Mouse (Mus musculus): ENCODE results near the gene Samsn1.

Gene Samsn1

GRCm38 (mm10) chr16:75933357-75933756 is 88.7 kb downstream of the Samsn1 start:
- no peak for DNase-seq (ENCODE audit: low spot score)

DNA sequence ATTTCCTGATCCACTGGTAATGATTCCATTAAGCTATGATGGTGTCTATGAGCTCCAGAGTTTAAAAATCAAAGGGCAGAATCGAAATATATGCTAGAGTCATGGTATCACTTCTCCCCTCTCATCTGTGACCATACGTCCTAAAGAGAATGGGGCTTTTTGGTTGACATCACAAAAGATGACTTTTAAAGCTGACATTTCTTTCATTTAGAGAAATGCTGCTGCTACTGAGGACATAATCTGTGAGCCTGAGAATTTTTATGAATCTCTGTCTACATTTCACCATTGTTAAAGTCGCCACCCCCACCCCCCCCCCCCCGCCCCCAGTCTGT is 91.9 kb downstream of the Samsn1 start:
- no peak for DNase-seq (ENCODE audit: low spot score)

- no peak for DNase-seq (ENCODE audit: low spot score)
These were observed 92.4 kb downstream of the Samsn1 start for GRCm38 (mm10) chr16:75929536-75930221.

DNA sequence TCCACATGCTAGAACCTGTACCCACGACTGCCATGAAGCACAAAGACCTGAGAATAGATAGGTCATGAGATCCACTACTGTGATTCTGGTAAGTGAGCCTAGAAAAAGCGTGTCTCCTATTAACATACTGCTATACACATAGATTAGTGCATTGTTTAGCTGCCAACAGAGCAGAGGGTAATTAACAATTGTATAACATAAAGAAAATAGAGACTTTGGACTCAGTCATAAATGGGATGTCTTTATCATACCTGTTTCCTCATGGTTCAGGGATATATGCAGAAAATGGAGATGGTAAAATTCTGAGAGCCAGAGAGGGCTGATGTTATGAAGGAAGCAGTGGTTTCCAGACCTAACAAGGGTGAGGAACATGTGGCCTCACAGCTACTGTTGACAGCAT is 95.6 kb downstream of the Samsn1 start:
- no peak for DNase-seq (ENCODE audit: low spot score)

DNA sequence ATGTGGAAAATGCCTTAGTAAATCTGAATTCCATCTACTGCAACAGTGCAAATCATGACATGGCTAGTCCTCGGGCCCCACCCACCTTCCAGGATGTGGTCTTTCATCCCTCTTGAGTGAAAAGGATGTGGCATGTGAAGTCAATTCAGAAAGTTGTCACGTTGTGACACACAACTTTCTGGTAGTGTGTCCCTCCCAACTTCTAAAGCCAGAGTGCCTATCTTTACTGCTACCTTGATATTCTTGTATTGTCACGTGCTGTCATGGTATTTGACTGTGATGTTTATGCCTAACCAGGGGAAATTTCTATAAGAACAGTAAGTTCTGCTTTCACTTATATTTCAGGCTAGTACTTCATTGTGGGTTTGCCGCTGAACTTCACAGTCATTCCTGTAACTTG is 101.2 kb downstream of the Samsn1 start:
- DNase-seq (ENCODE audit: low spot score): no peak

GRCm38 (mm10) chr16:75919298-75919697 is 102.8 kb downstream of the Samsn1 start:
- DNase-seq (ENCODE audit: low spot score): no peak

GRCm38 (mm10) chr16:75917712-75918111 is 104.4 kb downstream of the Samsn1 start:
- DNase-seq (ENCODE audit: low spot score): peak; percentile 39

GRCm38 (mm10) chr16:75912051-75912450 is 110.0 kb downstream of the Samsn1 start:
- no peak for DNase-seq (ENCODE audit: low spot score)

GRCm38 (mm10) chr16:75908635-75909494 is 113.2 kb downstream of the Samsn1 start:
- DNase-seq (ENCODE audit: low spot score): peak; percentile 67

DNA sequence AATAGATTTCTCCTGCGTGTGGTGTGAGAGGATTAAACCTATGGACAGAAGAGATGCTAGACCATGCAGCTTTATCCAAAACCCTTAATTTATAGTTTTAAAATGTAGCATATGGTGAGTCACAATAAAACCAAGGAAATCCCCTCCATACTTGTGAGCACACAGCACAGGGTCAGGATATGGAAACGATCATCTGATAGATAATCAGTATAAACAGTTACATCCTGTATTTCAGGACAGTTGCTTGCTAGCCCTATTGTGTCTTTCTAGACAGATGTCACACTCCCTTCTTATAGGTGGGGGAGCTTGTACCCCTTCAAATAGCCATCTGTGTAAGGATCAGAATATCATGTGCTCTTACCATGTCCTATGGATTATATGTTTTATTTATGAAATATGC is 115.3 kb downstream of the Samsn1 start:
- no peak for DNase-seq (ENCODE audit: low spot score)

- DNase-seq (ENCODE audit: low spot score): no peak
These were observed 115.8 kb downstream of the Samsn1 start for GRCm38 (mm10) chr16:75906260-75906659.

- no peak for DNase-seq (ENCODE audit: low spot score)
These were observed 116.8 kb downstream of the Samsn1 start for GRCm38 (mm10) chr16:75905324-75905723.

GRCm38 (mm10) chr16:75904072-75904471 is 118.0 kb downstream of the Samsn1 start:
- no peak for DNase-seq (ENCODE audit: low spot score)

- no peak for DNase-seq (ENCODE audit: low spot score)
These were observed 119.1 kb downstream of the Samsn1 start for GRCm38 (mm10) chr16:75903028-75903427.

GRCm38 (mm10) chr16:75899885-75900620 is 122.0 kb downstream of the Samsn1 start:
- DNase-seq (ENCODE audit: low spot score): no peak

- no peak for DNase-seq (ENCODE audit: low spot score)
These were observed 124.2 kb downstream of the Samsn1 start for GRCm38 (mm10) chr16:75897828-75898367.

DNA sequence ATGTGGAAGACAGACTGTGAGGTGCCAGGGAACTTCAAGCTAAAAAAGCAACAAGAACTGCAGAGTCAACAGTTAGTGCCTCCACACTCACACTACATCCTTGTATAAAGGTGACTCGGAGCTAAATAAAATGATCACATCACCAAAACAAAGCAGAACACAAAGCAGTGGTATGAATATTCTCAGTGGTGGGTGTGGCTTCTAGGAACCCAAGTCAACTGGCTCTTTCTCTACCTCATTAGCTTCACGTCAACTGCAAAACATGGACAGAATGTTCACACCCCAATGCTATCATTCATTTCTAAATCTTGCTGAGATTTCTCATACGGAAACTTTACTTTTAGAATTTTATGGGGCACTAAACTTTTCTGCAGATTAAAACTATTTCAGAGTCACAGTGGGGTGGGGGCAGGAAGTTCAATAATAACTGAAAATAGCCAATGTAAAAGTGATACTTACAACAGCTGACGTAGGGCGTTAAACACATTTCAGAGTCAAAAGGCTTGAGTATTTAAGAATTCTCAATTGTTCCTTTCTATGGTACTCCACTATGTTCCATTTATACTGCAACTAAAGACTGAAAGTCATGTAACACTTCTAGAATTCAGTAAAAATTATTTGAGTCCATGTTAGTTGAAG is 127.7 kb downstream of the Samsn1 start:
- DNase-seq (ENCODE audit: low spot score): no peak

GRCm38 (mm10) chr16:75893470-75893869 is 128.6 kb downstream of the Samsn1 start:
- no peak for DNase-seq (ENCODE audit: low spot score)

DNA sequence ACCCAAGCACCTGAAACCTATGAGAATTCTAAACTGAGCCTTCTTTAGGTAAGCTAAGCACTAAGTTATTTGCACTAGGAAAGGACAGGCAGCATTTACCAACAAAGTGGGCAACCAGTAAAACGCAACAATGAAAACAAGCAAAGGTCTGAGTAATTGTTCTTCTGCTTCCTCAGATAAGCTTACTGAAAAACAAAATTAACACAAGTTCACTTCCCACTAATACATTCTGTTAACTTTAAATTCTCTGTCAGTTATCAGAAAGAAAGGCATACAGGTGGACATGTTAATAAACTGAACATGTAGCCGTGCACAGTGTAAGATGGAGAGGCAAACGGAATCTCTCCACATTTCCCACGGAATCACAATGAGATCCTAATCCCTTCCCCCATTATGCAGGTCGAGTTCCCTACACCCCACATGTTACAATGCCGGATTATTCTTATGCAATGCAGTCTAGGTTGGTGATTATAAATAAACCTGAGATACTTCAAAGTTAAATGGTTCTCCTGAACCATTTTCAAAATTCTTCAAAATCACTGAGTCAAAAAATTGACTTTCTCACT is 132.9 kb downstream of the Samsn1 start:
- DNase-seq (ENCODE audit: low spot score): no peak

- DNase-seq (ENCODE audit: low spot score): no peak
These were observed 134.9 kb downstream of the Samsn1 start for GRCm38 (mm10) chr16:75887203-75887602.

GRCm38 (mm10) chr16:75878885-75879284 is 143.2 kb downstream of the Samsn1 start:
- no peak for DNase-seq (ENCODE audit: low spot score)

DNA sequence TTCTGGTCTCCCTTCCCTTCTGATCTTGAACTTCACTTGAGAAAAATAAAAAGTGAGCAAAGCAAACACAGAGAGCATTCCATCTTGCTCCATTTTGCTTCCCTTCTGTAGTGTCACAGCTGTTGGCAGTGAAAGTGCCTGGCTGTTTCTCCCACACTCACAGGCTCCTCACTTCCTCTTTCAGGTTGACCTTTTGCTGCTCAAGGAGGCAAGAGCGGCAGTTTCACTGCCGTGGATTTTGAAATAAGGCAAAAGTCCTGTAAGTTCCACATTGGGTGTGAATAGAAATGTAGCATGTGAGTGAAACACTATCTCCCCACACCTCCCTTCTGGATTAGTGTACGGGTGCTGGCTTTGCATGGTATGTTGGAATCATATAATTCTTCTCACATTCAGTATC is 144.9 kb downstream of the Samsn1 start:
- no peak for DNase-seq (ENCODE audit: low spot score)

Measured in c-Kit-positive CD71-positive TER-119-positive erythroid progenitor cells, embryonic 14.5 days (primary cell).